Mouse (Mus musculus) brain, embryonic 14.5 days (tissue): Measurements from ENCODE around the gene Cox4i2.

Source experiments
- CTCF ChIP-seq: fragments of 200-500 bp; IDR thresholded peaks from 2 replicates; pipeline ENCODE4 v1.5.1; 2012; ENCODE audit warnings: inconsistent platforms, mild to moderate bottlenecking, moderate library complexity, borderline replicate concordance; ENCODE audit not compliant: insufficient read depth, insufficient read length; ENCODE audit errors: extremely low read depth
- POLR2A ChIP-seq: fragments of 200-500 bp; IDR thresholded peaks from 2 replicates; pipeline ENCODE4 v1.6.1; 2012; ENCODE audit warnings: mild to moderate bottlenecking, inconsistent platforms, borderline replicate concordance; ENCODE audit not compliant: poor library complexity, insufficient read depth, insufficient read length, severe bottlenecking; ENCODE audit errors: extremely low read depth

GRCm38 (mm10) chr2:152736090-152736601, 17.8 kb upstream of the Cox4i2 start, which contains the start of gene Id1:
- TF ChIP-seq CTCF (no peak), POLR2A (peak; percentile 70; the same call in 1 of the 2 replicates)
